Mouse (Mus musculus) neural tube, embryonic 15.5 days (tissue): ENCODE results near the gene B020031M17Rik. TPM values are rescaled to one million over a fixed set of nuclear protein-coding genes. Genes with fewer than 3 reads are reported as not detected.
"Not testable (repeated sequence)": the region's sequence is repeated elsewhere in the genome, so short reads cannot be mapped to it uniquely, and the experiment has no call there.

ENCODE experiments used
- ATAC-seq: fragments of 200-750 bp; cut with Nextera tagmentation; 2 replicates; pipeline ENCODE4 v1.8.0; 2017; ENCODE audit warnings: mild to moderate bottlenecking, moderate TSS enrichment, moderate library complexity; ENCODE audit not compliant: low FRiP score
- H3K27ac ChIP-seq: fragments of 300-500 bp; sonication (generic); replicated peaks from 2 replicates; pipeline ENCODE4 v1.5.1; 2015; ENCODE audit warnings: mild to moderate bottlenecking, inconsistent platforms
- H3K27me3 ChIP-seq: fragments of 300-500 bp; sonication (generic); replicated peaks from 2 replicates; pipeline ENCODE4 v1.6.1; 2015; ENCODE audit warnings: inconsistent platforms
- H3K36me3 ChIP-seq: fragments of 300-500 bp; sonication (generic); 2 replicates; pipeline ENCODE4 v1.6.1; 2015; ENCODE audit warnings: inconsistent platforms
- H3K4me1 ChIP-seq: fragments of 300-500 bp; sonication (generic); 2 replicates; pipeline ENCODE4 v1.6.1; 2015; ENCODE audit warnings: inconsistent platforms
- H3K4me2 ChIP-seq: fragments of 300-500 bp; sonication (generic); 2 replicates; pipeline ENCODE4 v1.6.1; 2015; ENCODE audit warnings: inconsistent platforms, mild to moderate bottlenecking, moderate library complexity
- H3K4me3 ChIP-seq: fragments of 300-500 bp; sonication (generic); replicated peaks from 2 replicates; pipeline ENCODE4 v1.5.1; 2015; ENCODE audit warnings: mild to moderate bottlenecking, inconsistent platforms
- H3K9ac ChIP-seq: fragments of 300-500 bp; sonication (generic); replicated peaks from 2 replicates; pipeline ENCODE4 v1.6.1; 2015; ENCODE audit warnings: mild to moderate bottlenecking, inconsistent platforms
- H3K9me3 ChIP-seq: fragments of 300-500 bp; sonication (generic); replicated peaks from 2 replicates; pipeline ENCODE4 v1.6.1; 2016; ENCODE audit warnings: inconsistent platforms
- WGBS: fragments of 180-500 bp; shearing (Covaris S2); methylation state at CpG from one replicate; pipeline ENCODE4 v1.1.7; 2015; ENCODE audit warnings: mixed read lengths; 5-methylcytosine and 5-hydroxymethylcytosine counted together
- polyA plus RNA-seq: library from polyadenylated mRNA; unstranded; fragments of >200 nt; fragmentation: Nextera tagmentation; extraction: Ambion mirVana; gene quantifications from 2 replicates; pipeline ENCODE4 v1.2.1, GENCODE M21; 2015

Gene B020031M17Rik
- polyA plus RNA-seq, 1 experiment from 2014 or later = not detected

- H3K4me1 ChIP-seq, H3K9me3 ChIP-seq, ATAC-seq, H3K27me3 ChIP-seq, H3K4me2 ChIP-seq, H3K27ac ChIP-seq, H3K36me3 ChIP-seq, H3K4me3 ChIP-seq, H3K9ac ChIP-seq: not testable (repeated sequence)
- WGBS = 83% methylated on average over 2 of the region's 5 CpGs
These were observed 21.4 kb downstream of the B020031M17Rik start, which contains the start of gene Gm21761 for GRCm38 (mm10) chr13:119929172-119929571. Gene Gm21761 (minus strand): TSS chr13:119929272.

- not testable (repeated sequence) for ATAC-seq, H3K4me2 ChIP-seq, H3K4me3 ChIP-seq, H3K9ac ChIP-seq, H3K4me1 ChIP-seq, H3K9me3 ChIP-seq, H3K36me3 ChIP-seq, H3K27ac ChIP-seq, H3K27me3 ChIP-seq
- WGBS = 94% methylated on average over 3 of the region's 3 CpGs
These were observed 25.8 kb downstream of the B020031M17Rik start for GRCm38 (mm10) chr13:119924597-119925340.

GRCm38 (mm10) chr13:119916966-119917722, 33.5 kb downstream of the B020031M17Rik start:
- not testable (repeated sequence) for H3K27me3 ChIP-seq, ATAC-seq, H3K4me1 ChIP-seq, H3K9ac ChIP-seq, H3K4me2 ChIP-seq, H3K36me3 ChIP-seq, H3K9me3 ChIP-seq, H3K4me3 ChIP-seq, H3K27ac ChIP-seq
- WGBS = 79% methylated on average over 4 of the region's 5 CpGs

- H3K36me3 ChIP-seq, H3K27ac ChIP-seq, H3K4me3 ChIP-seq, H3K4me1 ChIP-seq, ATAC-seq, H3K9ac ChIP-seq, H3K9me3 ChIP-seq, H3K27me3 ChIP-seq, H3K4me2 ChIP-seq: not testable (repeated sequence)
- WGBS = 66% methylated on average over 2 of the region's 2 CpGs
These were observed 34.2 kb downstream of the B020031M17Rik start for GRCm38 (mm10) chr13:119916449-119916848.

Other genes starting within 250 kb of the B020031M17Rik start
- gene Nim1k, start 194.9 kb downstream of the B020031M17Rik start, polyA plus RNA-seq = 5.1 and 6.1 TPM in 2 replicates
- gene Zfp131, start 159.9 kb downstream of the B020031M17Rik start, polyA plus RNA-seq = 30.0 and 33.4 TPM in 2 replicates
- not detected in 2 replicates for gene AF067063, start 120.6 kb downstream of the B020031M17Rik start, polyA plus RNA-seq
- gene D13Ertd608e, start 114.8 kb downstream of the B020031M17Rik start, polyA plus RNA-seq = not detected in 2 replicates
- gene Tcstv1, start 56.0 kb downstream of the B020031M17Rik start, polyA plus RNA-seq = not detected in 2 replicates
- not detected in 2 replicates for gene Gm21761, start 21.5 kb downstream of the B020031M17Rik start, polyA plus RNA-seq
- not detected in 2 replicates for gene Gm36079, start 76.2 kb upstream of the B020031M17Rik start, polyA plus RNA-seq
- not detected in 2 replicates for gene Gm21188, start 101.4 kb upstream of the B020031M17Rik start, polyA plus RNA-seq
- not detected in 2 replicates for gene Gm20767, start 189.4 kb upstream of the B020031M17Rik start, polyA plus RNA-seq
- not detected in 2 replicates for gene Gm21818, start 221.6 kb upstream of the B020031M17Rik start, polyA plus RNA-seq